In genomic region chr4:65295741-65296140, GRCm38 (mm10) we compare ENCODE assay signal across 16 mouse cellular contexts.
DNase-seq lines count a peak whose midpoint lies in the region; ATAC-seq and TF ChIP-seq lines count a peak whose summit lies in the region.
"Had no signal": no experiment of that assay in that cellular context is flagged by ENCODE, and none has a peak within 500 bp of the region (broad histone marks: within the 10 kb centered on the region; RNA-seq: fewer than 3 reads in every experiment).

No protein-coding gene starts in this region.

- H3K36me3 ChIP-seq in forebrain, embryonic 11.5 days (ENCODE audit: control insufficient read depth, insufficient read depth, low read length): no peaks in the 10 kb centered on the region
- H3K36me3 ChIP-seq in forebrain, embryonic 12.5 days (replicated peaks): no peaks in the 10 kb centered on the region
- H3K36me3 ChIP-seq in stomach, embryonic 14.5 days (ENCODE audit: control insufficient read depth, insufficient read depth, low read length): no peaks in the 10 kb centered on the region
- no peaks in the 10 kb centered on the region for H3K36me3 ChIP-seq in stomach, postnatal 0 days (ENCODE audit: control insufficient read depth, insufficient read depth, low read length)
- H3K36me3 ChIP-seq: embryonic facial prominence, embryonic 13.5 days; forebrain, embryonic 15.5 days; heart, embryonic 12.5 days; hindbrain, embryonic 10.5 days had no signal

- no peak for TF ChIP-seq EP300 in stomach, postnatal 0 days (optimal IDR thresholded peaks at IDR 0.05)

- no peak for DNase-seq in forebrain, embryonic 11.5 days (ENCODE audit: low spot score)
- DNase-seq in stomach, postnatal 0 days (ENCODE audit: low spot score): no peak
- DNase-seq in lung, postnatal 25 days (ENCODE audit: low spot score): peak; percentile 51
- DNase-seq in heart, adult 8-10 months (ENCODE audit: low spot score): no peak
- DNase-seq in thymus, postnatal 36 days: no peak
- DNase-seq: adrenal gland, postnatal 10 days; gastrocnemius, postnatal 14 days; heart, adult 2 months had no signal

- peak overlapping the region; percentile 88 for H3K27ac ChIP-seq in forebrain, embryonic 11.5 days (ENCODE audit: low read depth, low read length)
- H3K27ac ChIP-seq in forebrain, embryonic 12.5 days: no peak overlapping the region
- no peak overlapping the region for H3K27ac ChIP-seq in stomach, embryonic 14.5 days (ENCODE audit: low read length)
- H3K27ac ChIP-seq in stomach, postnatal 0 days (replicated peaks): no peak overlapping the region
- H3K27ac ChIP-seq: embryonic facial prominence, embryonic 13.5 days; forebrain, embryonic 15.5 days; heart, adult 2 months; hindbrain, embryonic 14.5 days had no signal

- 0 out of 2 replicates have a peak, but pooled peaks cover 2% of the 10 kb centered on the region for H3K27me3 ChIP-seq in forebrain, embryonic 11.5 days (ENCODE audit: control insufficient read depth, insufficient read depth, low read length)
- 0 out of 2 replicates have a peak, but pooled peaks cover 10% of the 10 kb centered on the region for H3K27me3 ChIP-seq in forebrain, embryonic 12.5 days
- H3K27me3 ChIP-seq in stomach, embryonic 14.5 days (ENCODE audit: control insufficient read depth, insufficient read depth, low read length): no peaks in the 10 kb centered on the region
- H3K27me3 ChIP-seq in stomach, postnatal 0 days (ENCODE audit: control insufficient read depth, insufficient read depth, low read length): no peaks in the 10 kb centered on the region
- H3K27me3 ChIP-seq: embryonic facial prominence, embryonic 13.5 days; forebrain, embryonic 15.5 days; Patski had no signal

- no peak overlapping the region for H3K4me2 ChIP-seq in forebrain, embryonic 11.5 days (ENCODE audit: low read depth, low read length, severe bottlenecking)
- H3K4me2 ChIP-seq in forebrain, embryonic 12.5 days: no peak overlapping the region
- H3K4me2 ChIP-seq in stomach, embryonic 14.5 days (replicated peaks; ENCODE audit: low read depth, low read length): no peak overlapping the region
- no peak overlapping the region for H3K4me2 ChIP-seq in stomach, postnatal 0 days (replicated peaks; ENCODE audit: low read depth)
- H3K4me2 ChIP-seq: embryonic facial prominence, embryonic 13.5 days; forebrain, embryonic 15.5 days; heart, embryonic 12.5 days; hindbrain, embryonic 14.5 days had no signal

- TF ChIP-seq CTCF in stomach, postnatal 0 days (IDR thresholded peaks at IDR 0.05; ENCODE audit: low read depth): no peak

- no peak for ATAC-seq in forebrain, embryonic 11.5 days (replicated peaks; ENCODE audit: low FRiP score)
- ATAC-seq in forebrain, embryonic 12.5 days (ENCODE audit: low FRiP score): no peak
- ATAC-seq in stomach, embryonic 14.5 days (ENCODE audit: insufficient number of reproducible peaks, insufficient read depth, low FRiP score, low read depth): peak; percentile 23; the same call in 1 of the 2 replicates
- no peak for ATAC-seq in stomach, postnatal 0 days (ENCODE audit: low FRiP score, low TSS enrichment)
- ATAC-seq: forebrain, embryonic 15.5 days; Patski had no signal

- peaks cover 8% of the 10 kb centered on the region; the same call in 1 of the 2 replicates for H3K4me1 ChIP-seq in forebrain, embryonic 11.5 days (replicated peaks; ENCODE audit: control insufficient read depth, insufficient read depth, low read length)
- H3K4me1 ChIP-seq in forebrain, embryonic 12.5 days: peaks cover 41% of the 10 kb centered on the region
- H3K4me1 ChIP-seq in stomach, embryonic 14.5 days (ENCODE audit: control insufficient read depth, insufficient read depth, low read length): no peaks in the 10 kb centered on the region
- H3K4me1 ChIP-seq in stomach, postnatal 0 days (replicated peaks; ENCODE audit: control insufficient read depth, insufficient read depth): no peaks in the 10 kb centered on the region
- H3K4me1 ChIP-seq: embryonic facial prominence, embryonic 13.5 days had no signal

- no peak overlapping the region for H3K9ac ChIP-seq in forebrain, embryonic 11.5 days (ENCODE audit: low read length)
- H3K9ac ChIP-seq in forebrain, embryonic 12.5 days: no peak overlapping the region
- H3K9ac ChIP-seq in stomach, embryonic 14.5 days (replicated peaks; ENCODE audit: low read depth, low read length): no peak overlapping the region
- no peak overlapping the region for H3K9ac ChIP-seq in stomach, postnatal 0 days (ENCODE audit: low read length)
- H3K9ac ChIP-seq: embryonic facial prominence, embryonic 13.5 days; forebrain, embryonic 15.5 days; heart, embryonic 12.5 days; hindbrain, embryonic 14.5 days had no signal

- H3K9me3 ChIP-seq in forebrain, embryonic 11.5 days (ENCODE audit: control insufficient read depth, low read length): no peaks in the 10 kb centered on the region
- no peaks in the 10 kb centered on the region for H3K9me3 ChIP-seq in forebrain, embryonic 12.5 days
- no peaks in the 10 kb centered on the region for H3K9me3 ChIP-seq in stomach, embryonic 14.5 days (ENCODE audit: control insufficient read depth, low read depth, low read length)
- H3K9me3 ChIP-seq in stomach, postnatal 0 days (ENCODE audit: control insufficient read depth, low read length): no peaks in the 10 kb centered on the region
- H3K9me3 ChIP-seq: embryonic facial prominence, embryonic 13.5 days; forebrain, embryonic 15.5 days; heart, embryonic 12.5 days; hindbrain, embryonic 10.5 days had no signal

- H3K4me3 ChIP-seq in forebrain, embryonic 11.5 days (ENCODE audit: low read depth, low read length): no peak overlapping the region
- no peak overlapping the region for H3K4me3 ChIP-seq in forebrain, embryonic 12.5 days (replicated peaks)
- no peak overlapping the region for H3K4me3 ChIP-seq in stomach, embryonic 14.5 days (ENCODE audit: low read depth, low read length)
- H3K4me3 ChIP-seq in stomach, postnatal 0 days (ENCODE audit: low read depth, low read length): no peak overlapping the region
- H3K4me3 ChIP-seq: embryonic facial prominence, embryonic 13.5 days; forebrain, embryonic 15.5 days; heart, adult 2 months; heart, embryonic 12.5 days; hindbrain, embryonic 10.5 days had no signal

- WGBS in forebrain, embryonic 11.5 days: 64% methylated on average over 1 of the region's 1 CpGs
- 63% methylated on average over 1 of the region's 1 CpGs for WGBS in forebrain, embryonic 12.5 days
- 70% methylated on average over 1 of the region's 1 CpGs for WGBS in stomach, embryonic 14.5 days
- WGBS in stomach, postnatal 0 days: 52% methylated on average over 1 of the region's 1 CpGs
